Mouse (Mus musculus) cerebellum, postnatal 25 days (tissue): ENCODE data around the gene Pygl.
A peak's percentile ranks its signal among the peaks of the same experiment; 100 is the strongest.

Source experiments
- DNase-seq, 2 experiments: peaks; one replicate each; pipeline ENCODE4 v3.0.0; 2021; ENCODE audit warnings: mixed read lengths in 2 of 2

Pygl gene

DNA sequence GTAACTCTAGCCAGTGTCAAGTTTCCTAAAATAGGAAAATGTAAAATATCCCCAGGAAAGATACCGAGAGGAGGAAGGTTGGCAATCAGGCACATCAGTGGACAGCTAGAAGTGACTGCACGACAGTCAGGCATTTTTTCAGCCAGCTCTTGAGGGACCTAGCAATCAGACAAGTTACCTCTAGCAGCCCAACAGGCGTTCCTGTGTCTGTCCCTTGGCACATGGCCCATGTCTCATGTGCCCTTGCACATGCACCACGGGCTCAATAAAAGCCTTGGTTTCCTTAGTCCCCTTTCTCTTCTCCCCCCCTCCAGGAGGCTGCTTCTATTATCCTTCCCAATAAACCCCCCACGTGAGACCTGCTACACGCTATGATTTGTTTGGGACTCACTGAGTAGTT, 75.1 kb downstream of the Pygl start:
- DNase-seq: no peak

DNA sequence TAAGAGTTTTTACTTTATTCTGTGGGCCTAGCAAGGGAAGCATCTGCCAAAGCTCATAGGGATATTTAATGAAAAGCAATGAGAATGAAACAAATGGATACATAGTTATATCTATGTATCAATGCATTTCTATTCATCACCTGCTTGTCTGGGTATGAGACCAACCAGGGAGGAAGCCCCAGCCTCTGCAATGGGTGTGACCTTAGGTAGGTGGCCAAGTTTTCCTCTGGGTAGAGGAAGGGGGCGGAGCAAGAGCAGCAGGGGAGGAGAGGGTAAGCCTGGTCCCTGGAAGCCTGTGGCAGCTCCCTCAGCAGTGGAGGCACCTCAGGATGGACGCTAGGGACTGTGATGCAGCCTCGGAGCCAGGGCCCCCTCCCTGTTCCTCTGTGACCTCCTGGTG, 77.4 kb downstream of the Pygl start, which contains the start of gene Abhd12b:
Abhd12b (plus strand) TSS at position 301 of the 400 bp plus-strand sequence.
- DNase-seq: no peak

DNA sequence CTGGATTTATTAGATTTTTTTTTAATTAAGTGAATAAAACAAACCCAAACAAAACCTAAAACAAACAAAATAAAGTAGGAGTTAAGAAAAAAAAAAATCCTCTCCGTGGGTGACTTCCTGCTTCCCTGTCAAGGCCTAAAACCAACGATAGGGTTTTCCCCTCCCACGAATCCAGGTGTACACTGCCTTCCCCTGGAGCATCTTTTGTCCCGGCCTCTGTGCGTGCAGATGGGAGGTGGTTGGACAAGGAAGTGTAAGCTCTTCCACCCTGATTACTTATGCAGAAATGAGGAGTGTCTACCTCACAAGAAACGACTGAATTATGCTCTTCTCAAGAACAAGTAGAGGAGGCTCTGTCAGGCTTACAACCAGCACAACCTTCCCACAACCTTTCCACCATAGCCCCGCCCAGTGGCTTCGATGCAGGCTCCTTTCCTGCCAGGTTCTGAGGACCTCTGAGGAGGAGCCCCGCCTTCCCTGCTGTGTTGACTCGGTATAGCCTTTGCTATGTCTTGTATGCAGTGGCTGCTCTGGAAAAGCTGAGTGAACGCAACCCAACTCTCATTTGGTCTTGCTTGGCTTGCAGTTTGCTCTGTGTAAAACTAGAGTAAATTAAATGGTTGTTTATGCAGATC, 82.5 kb downstream of the Pygl start:
- peak in 1 of 2 experiments; percentile 36 for DNase-seq

DNA sequence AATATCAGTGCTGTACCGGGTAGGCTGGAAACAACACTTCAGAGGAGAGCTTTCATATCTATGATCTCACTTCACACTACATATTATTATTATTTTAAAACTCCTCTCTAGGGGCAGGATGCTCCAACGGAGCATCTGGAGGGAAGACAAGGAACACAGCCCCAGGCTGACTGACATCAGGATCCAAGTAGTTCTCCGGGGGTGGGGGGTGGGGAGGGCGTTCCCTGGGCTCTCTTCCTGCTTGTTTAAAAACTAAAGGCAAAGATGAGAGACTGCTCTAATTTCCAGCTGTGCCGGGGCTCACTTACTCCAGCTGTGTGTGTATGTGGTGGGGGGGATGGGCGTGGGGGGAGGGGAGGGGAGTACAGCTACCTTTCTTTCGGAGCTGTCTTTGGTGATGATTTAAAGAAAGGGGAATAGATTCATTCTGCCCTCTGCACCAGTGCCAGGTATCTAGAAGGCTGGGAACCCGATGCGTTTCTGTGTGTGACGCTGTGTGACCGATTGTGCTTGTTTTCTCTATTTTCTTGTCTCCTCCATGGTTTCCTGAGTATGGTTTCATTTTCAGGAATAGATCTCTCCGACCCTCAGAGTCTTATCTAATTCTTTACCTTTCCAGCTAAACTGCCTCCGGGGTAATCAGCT, 83.2 kb downstream of the Pygl start:
- no peak for DNase-seq

DNA sequence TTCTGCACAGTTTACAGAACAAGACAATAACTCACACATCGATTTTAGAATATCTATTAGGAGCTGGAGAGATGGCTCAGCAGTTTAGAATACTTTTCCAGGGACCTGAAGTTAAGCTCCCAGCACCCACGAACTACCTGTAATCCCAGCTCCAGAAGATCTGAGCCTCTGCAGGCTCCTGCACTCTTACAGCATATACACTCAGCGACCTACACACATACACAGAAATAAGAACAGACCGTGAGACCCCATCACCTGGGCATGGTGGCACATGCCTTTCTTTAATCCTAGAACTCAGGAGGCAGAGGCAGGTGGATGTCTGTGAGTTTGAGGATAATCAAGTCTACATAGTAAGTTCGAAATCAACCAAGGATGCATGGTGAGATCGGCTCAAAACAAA, 85.7 kb downstream of the Pygl start:
- no peak for DNase-seq

DNA sequence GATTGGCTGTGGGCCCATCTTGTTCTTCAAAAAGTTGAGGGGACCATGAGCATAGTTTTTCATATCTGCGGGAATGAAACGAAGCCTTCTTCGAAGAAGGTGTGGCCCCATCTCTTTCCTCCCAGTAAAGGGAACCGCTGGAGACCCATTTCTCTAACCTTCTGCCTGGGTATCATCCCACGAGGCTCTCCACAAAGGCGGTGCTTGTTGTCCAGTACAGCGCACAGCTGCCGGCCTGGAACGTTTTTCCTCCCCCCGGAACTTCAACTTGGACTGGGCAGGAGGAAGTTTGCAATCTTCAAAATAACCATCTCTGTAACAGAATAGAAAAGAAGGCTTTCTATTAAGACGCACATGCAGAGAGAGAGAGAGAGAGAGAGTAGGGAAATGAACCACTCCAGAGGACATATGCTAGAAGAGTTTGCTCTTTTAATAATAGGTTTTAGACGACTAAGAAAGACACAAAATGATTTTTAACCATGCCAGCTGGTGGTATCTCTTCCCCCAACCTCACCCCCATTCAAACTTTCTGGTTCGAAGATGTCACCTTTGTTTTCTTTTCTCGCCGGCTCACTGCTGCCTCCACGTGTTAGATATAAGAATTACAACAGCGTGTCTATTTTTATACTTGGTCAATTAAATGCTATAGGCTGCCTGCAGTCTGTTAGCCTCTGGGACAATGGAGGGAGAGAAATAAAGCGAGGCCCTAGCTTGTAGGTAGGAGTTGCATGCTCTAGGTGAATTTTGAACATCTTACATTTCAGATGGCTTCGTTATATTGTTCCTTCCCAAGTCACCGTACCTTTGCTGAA, 86.4 kb downstream of the Pygl start:
- peak; percentile 58 to 71 for DNase-seq

DNA sequence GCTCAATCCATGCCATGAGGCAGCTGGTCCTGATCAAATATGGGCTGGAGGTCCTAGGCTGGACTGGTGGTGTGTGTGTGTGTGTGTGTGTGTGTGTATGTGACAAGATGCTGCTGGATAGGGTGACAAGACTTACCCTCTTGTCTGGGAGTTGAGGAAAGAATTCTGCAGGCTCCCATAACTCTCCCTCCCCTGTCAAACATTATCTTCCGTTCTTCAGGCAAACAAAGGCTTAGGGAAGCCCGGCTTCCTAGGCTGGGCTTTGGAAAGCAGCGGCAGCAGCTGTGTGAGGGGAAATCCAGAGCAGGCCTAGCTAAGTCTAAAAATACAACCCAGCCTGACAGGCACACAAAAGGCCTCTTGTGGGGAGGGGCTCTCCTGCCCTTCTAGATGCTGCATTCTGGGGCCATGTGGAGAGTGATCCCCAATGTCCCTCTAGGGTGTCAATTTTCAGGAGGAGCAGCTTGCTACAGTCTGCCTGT, 87.1 kb downstream of the Pygl start:
- DNase-seq: peak in 1 of 2 experiments; percentile 26

DNA sequence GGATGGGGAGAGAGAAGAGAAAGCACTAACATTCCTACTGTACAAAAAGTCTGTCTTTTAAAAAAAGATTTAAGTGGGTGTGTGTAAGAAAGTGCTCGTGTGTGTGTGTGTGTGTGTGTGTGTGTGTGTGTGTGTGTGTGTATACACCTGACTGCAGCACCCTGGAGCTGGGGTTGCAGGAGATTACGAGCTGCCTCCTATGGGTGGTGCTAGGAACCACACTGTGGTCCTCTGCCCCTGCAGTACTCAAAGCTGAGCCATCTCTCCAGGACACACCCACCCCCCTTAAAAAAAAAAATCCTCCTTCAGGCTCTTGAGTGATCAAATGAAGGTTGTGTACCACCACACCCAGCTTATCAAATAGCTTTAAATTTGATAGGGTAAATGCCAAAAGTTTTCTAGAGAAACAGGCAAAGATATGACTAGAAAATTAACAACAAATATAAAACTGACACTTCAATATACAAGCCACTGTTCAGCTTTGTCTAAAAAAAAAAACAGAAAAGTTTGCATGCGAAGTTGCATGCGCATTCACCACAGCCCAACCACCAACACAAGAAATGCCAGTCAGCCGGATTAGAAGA, 90.2 kb downstream of the Pygl start:
- DNase-seq: no peak
